Mouse (Mus musculus) liver, embryonic 11.5 days (tissue): ENCODE data around the gene Zfp592. TPM values are rescaled to one million over a fixed set of nuclear protein-coding genes. Genes with fewer than 3 reads are reported as not detected.

Experiments used
- ATAC-seq: fragments of 200-750 bp; cut with Nextera tagmentation; replicated peaks from 2 replicates; pipeline ENCODE4 v1.8.0; 2017; ENCODE audit warnings: moderate number of reproducible peaks, mild to moderate bottlenecking, moderate TSS enrichment, moderate library complexity; ENCODE audit not compliant: low FRiP score
- DNase-seq: peaks from one replicate; pipeline ENCODE4 v3.0.0-alpha.2; 2017; ENCODE audit warnings: low spot score
- H3K27ac ChIP-seq: fragments of 300-500 bp; sonication (generic); 2 replicates; pipeline ENCODE4 v1.5.1; 2014; ENCODE audit warnings: mild to moderate bottlenecking, low read depth, low read length, control low read depth
- H3K27me3 ChIP-seq: fragments of 300-500 bp; sonication (generic); replicated peaks from 2 replicates; pipeline ENCODE4 v1.6.1; 2014; ENCODE audit warnings: low read length, mixed read lengths; ENCODE audit not compliant: control insufficient read depth, insufficient read depth
- H3K36me3 ChIP-seq: fragments of 300-500 bp; sonication (generic); 2 replicates; pipeline ENCODE4 v1.6.1; 2014; ENCODE audit warnings: mild to moderate bottlenecking, low read length, moderate library complexity, mixed read lengths; ENCODE audit not compliant: control insufficient read depth, insufficient read depth
- H3K4me1 ChIP-seq: fragments of 300-500 bp; sonication (generic); replicated peaks from 2 replicates; pipeline ENCODE4 v1.6.1; 2014; ENCODE audit warnings: low read length, mixed read lengths; ENCODE audit not compliant: control insufficient read depth, insufficient read depth
- H3K4me2 ChIP-seq: fragments of 300-500 bp; sonication (generic); 2 replicates; pipeline ENCODE4 v1.6.1; 2014; ENCODE audit warnings: mild to moderate bottlenecking, control low read depth, moderate library complexity
- H3K4me3 ChIP-seq: fragments of 300-500 bp; sonication (generic); 2 replicates; pipeline ENCODE4 v1.5.1; 2014; ENCODE audit warnings: low read depth, low read length, control low read depth
- H3K9ac ChIP-seq: fragments of 300-500 bp; sonication (generic); 2 replicates; pipeline ENCODE4 v1.6.1; 2014; ENCODE audit warnings: low read depth, low read length, control low read depth
- H3K9me3 ChIP-seq: fragments of 300-500 bp; sonication (generic); 2 replicates; pipeline ENCODE4 v1.6.1; 2016; ENCODE audit warnings: low read length, inconsistent platforms, mixed read lengths; ENCODE audit not compliant: control insufficient read depth
- WGBS: fragments of 180-500 bp; shearing (Covaris S2); extraction: QIAGEN DNeasy Blood & Tissue Kit; methylation state at CpG from one replicate; pipeline ENCODE4 v1.1.7; 2014; 5-methylcytosine and 5-hydroxymethylcytosine counted together
- polyA plus RNA-seq: library from polyadenylated mRNA; unstranded; fragments of >200 nt; fragmentation: Nextera tagmentation; extraction: Ambion mirVana; gene quantifications from 2 replicates; pipeline ENCODE4 v1.2.1, GENCODE M21; 2014

The Zfp592 gene
- polyA plus RNA-seq: 20.9 and 26.2 TPM in 2 replicates

GRCm38 (mm10) chr7:80992980-80993833 lies at the start of gene Zfp592:
Zfp592 (plus strand) TSS chr7:80993681.
- peak; percentile 86 for ATAC-seq
- H3K27me3 ChIP-seq: no peaks in the 10 kb centered on the region
- peaks cover 57% of the 10 kb centered on the region for H3K4me1 ChIP-seq
- H3K9ac ChIP-seq: peak within 1 kb of the TSS; percentile 97
- DNase-seq: peak; percentile 88
- 0 out of 2 replicates have a peak, but pooled peaks cover 2% of the 10 kb centered on the region for H3K36me3 ChIP-seq
- H3K4me3 ChIP-seq: peak within 1 kb of the TSS; percentile 99
- peak within 1 kb of the TSS; percentile 96 for H3K27ac ChIP-seq
- no peaks in the 10 kb centered on the region for H3K9me3 ChIP-seq
- peak within 1 kb of the TSS; percentile 93 for H3K4me2 ChIP-seq
- under 1% methylated on average over 55 of the region's 102 CpGs for WGBS

GRCm38 (mm10) chr7:80947445-80948350 lies 45.8 kb upstream of the Zfp592 start, which contains the start of gene Sec11a:
Sec11a (minus strand) TSS chr7:80947780.
- Histone ChIP-seq H3K36me3 (peaks cover 4% of the 10 kb centered on the region; the same call in 1 of the 2 replicates), H3K27ac (peak within 1 kb of the TSS; percentile 96), H3K4me2 (peak within 1 kb of the TSS; percentile 85), H3K9ac (peak within 1 kb of the TSS; percentile 90), H3K4me1 (peaks cover 13% of the 10 kb centered on the region), H3K27me3 (no peaks in the 10 kb centered on the region), H3K4me3 (peak within 1 kb of the TSS; percentile 96), H3K9me3 (no peaks in the 10 kb centered on the region)
- peak; percentile 100 for ATAC-seq
- 2% methylated on average over 44 of the region's 44 CpGs for WGBS
- DNase-seq: peak; percentile 94

GRCm38 (mm10) chr7:80951461-80951860 lies 42.0 kb upstream of the Zfp592 start:
- Histone ChIP-seq H3K27ac (no peak overlapping the region), H3K4me2 (no peak overlapping the region), H3K9me3 (no peaks in the 10 kb centered on the region), H3K9ac (no peak overlapping the region), H3K4me1 (peaks cover under 1% of the 10 kb centered on the region), H3K36me3 (no peaks in the 10 kb centered on the region), H3K4me3 (no peak overlapping the region), H3K27me3 (no peaks in the 10 kb centered on the region)
- 81% methylated on average over 4 of the region's 4 CpGs for WGBS
- ATAC-seq (no peak), DNase-seq (no peak)

- H3K4me2 ChIP-seq: no peak overlapping the region
- 63% methylated on average over 3 of the region's 3 CpGs for WGBS
- no peaks in the 10 kb centered on the region; the same call in 1 of the 2 replicates for H3K4me1 ChIP-seq
- no peaks in the 10 kb centered on the region for H3K9me3 ChIP-seq
- H3K36me3 ChIP-seq: no peaks in the 10 kb centered on the region
- ATAC-seq (no peak), DNase-seq (no peak)
- no peak overlapping the region for H3K9ac ChIP-seq
- H3K27ac ChIP-seq: no peak overlapping the region
- no peaks in the 10 kb centered on the region for H3K27me3 ChIP-seq
- no peak overlapping the region for H3K4me3 ChIP-seq
These were observed 41.3 kb upstream of the Zfp592 start for GRCm38 (mm10) chr7:80952140-80952539.

GRCm38 (mm10) chr7:80954251-80954650 lies 39.2 kb upstream of the Zfp592 start:
- 0 out of 2 replicates have a peak, but pooled peaks cover under 1% of the 10 kb centered on the region for H3K4me1 ChIP-seq
- H3K4me3 ChIP-seq: no peak overlapping the region
- H3K36me3 ChIP-seq: no peaks in the 10 kb centered on the region
- no peak overlapping the region for H3K4me2 ChIP-seq
- no peak for ATAC-seq
- no peaks in the 10 kb centered on the region for H3K27me3 ChIP-seq
- no peak overlapping the region for H3K27ac ChIP-seq
- WGBS: 91% methylated on average over 2 of the region's 2 CpGs
- H3K9me3 ChIP-seq: no peaks in the 10 kb centered on the region
- H3K9ac ChIP-seq: no peak overlapping the region
- no peak for DNase-seq

- Histone ChIP-seq H3K4me3 (no peak overlapping the region), H3K27me3 (no peaks in the 10 kb centered on the region), H3K4me1 (0 out of 2 replicates have a peak, but pooled peaks cover 2% of the 10 kb centered on the region), H3K36me3 (no peaks in the 10 kb centered on the region), H3K27ac (no peak overlapping the region), H3K4me2 (no peak overlapping the region), H3K9me3 (no peaks in the 10 kb centered on the region), H3K9ac (no peak overlapping the region)
- ATAC-seq: no peak
- WGBS: 89% methylated on average over 2 of the region's 2 CpGs
- no peak for DNase-seq
These were observed 36.6 kb upstream of the Zfp592 start for GRCm38 (mm10) chr7:80956891-80957290.

- peak; percentile 85 for ATAC-seq
- Histone ChIP-seq H3K4me2 (no peak overlapping the region), H3K27ac (no peak overlapping the region), H3K27me3 (no peaks in the 10 kb centered on the region), H3K36me3 (no peaks in the 10 kb centered on the region), H3K4me1 (0 out of 2 replicates have a peak, but pooled peaks cover 2% of the 10 kb centered on the region), H3K9me3 (no peaks in the 10 kb centered on the region), H3K9ac (no peak overlapping the region), H3K4me3 (no peak overlapping the region)
- DNase-seq: no peak
- WGBS: 36% methylated on average over 3 of the region's 3 CpGs
These were observed 34.5 kb upstream of the Zfp592 start for GRCm38 (mm10) chr7:80959003-80959402.

- Histone ChIP-seq H3K36me3 (no peaks in the 10 kb centered on the region), H3K4me1 (0 out of 2 replicates have a peak, but pooled peaks cover 2% of the 10 kb centered on the region), H3K4me3 (no peak overlapping the region), H3K4me2 (no peak overlapping the region), H3K9ac (no peak overlapping the region), H3K9me3 (no peaks in the 10 kb centered on the region), H3K27ac (no peak overlapping the region), H3K27me3 (no peaks in the 10 kb centered on the region)
- no peak for DNase-seq
- ATAC-seq: no peak
- WGBS: 77% methylated on average over 6 of the region's 6 CpGs
These were observed 30.7 kb upstream of the Zfp592 start for GRCm38 (mm10) chr7:80962799-80963198.
